Mouse (Mus musculus) hindbrain, embryonic 14.5 days (tissue): ENCODE data around the gene Sec31a. TPM values are rescaled to one million over a fixed set of nuclear protein-coding genes. Genes with fewer than 3 reads are reported as not detected.

ENCODE experiments used
- ATAC-seq: fragments of 200-750 bp; cut with Nextera tagmentation; 2 replicates; pipeline ENCODE4 v1.8.0; 2017; ENCODE audit warnings: moderate number of reproducible peaks, mild to moderate bottlenecking, moderate TSS enrichment, moderate library complexity; ENCODE audit not compliant: low FRiP score
- DNase-seq: peaks from one replicate; pipeline ENCODE4 v3.0.0-alpha.2; 2015; ENCODE audit warnings: low spot score
- H3K27ac ChIP-seq: fragments of 300-500 bp; sonication (generic); 2 replicates; pipeline ENCODE4 v1.5.1; 2014; ENCODE audit warnings: mild to moderate bottlenecking, moderate library complexity
- H3K27me3 ChIP-seq: fragments of 300-500 bp; sonication (generic); 2 replicates; pipeline ENCODE4 v1.6.1; 2014; ENCODE audit warnings: mild to moderate bottlenecking, low read length, mixed read lengths; ENCODE audit not compliant: control insufficient read depth, insufficient read depth
- H3K36me3 ChIP-seq: fragments of 300-500 bp; sonication (generic); replicated peaks from 2 replicates; pipeline ENCODE4 v1.6.1; 2014; ENCODE audit not compliant: control insufficient read depth, insufficient read depth
- H3K4me1 ChIP-seq: fragments of 300-500 bp; sonication (generic); replicated peaks from 2 replicates; pipeline ENCODE4 v1.6.1; 2014; ENCODE audit warnings: antibody characterized with exemption, low read length, mixed read lengths; ENCODE audit not compliant: control insufficient read depth, insufficient read depth
- H3K4me2 ChIP-seq: fragments of 300-500 bp; sonication (generic); replicated peaks from 2 replicates; pipeline ENCODE4 v1.6.1; 2014; ENCODE audit warnings: mild to moderate bottlenecking, moderate library complexity
- H3K4me3 ChIP-seq: fragments of 300-500 bp; sonication (generic); replicated peaks from 2 replicates; pipeline ENCODE4 v1.5.1; 2014; ENCODE audit warnings: mild to moderate bottlenecking, low read length
- H3K9ac ChIP-seq: fragments of 300-500 bp; sonication (generic); 2 replicates; pipeline ENCODE4 v1.6.1; 2014
- H3K9me3 ChIP-seq: fragments of 300-500 bp; sonication (generic); 2 replicates; pipeline ENCODE4 v1.6.1; 2016; ENCODE audit warnings: low read length; ENCODE audit not compliant: control insufficient read depth
- WGBS: fragments of 180-500 bp; shearing (Covaris S2); extraction: QIAGEN DNeasy Blood & Tissue Kit; methylation state at CpG from one replicate; pipeline ENCODE4 v1.1.7; 2014; 5-methylcytosine and 5-hydroxymethylcytosine counted together
- polyA plus RNA-seq: library from polyadenylated mRNA; unstranded; fragments of >200 nt; fragmentation: Nextera tagmentation; extraction: Ambion mirVana; gene quantifications from 2 replicates; pipeline ENCODE4 v1.2.1, GENCODE M21; 2014

Sec31a gene
- 84.8 and 91.0 TPM in 2 replicates for polyA plus RNA-seq

GRCm38 (mm10) chr5:100415761-100416590 is at the start of gene Sec31a:
Gene Sec31a (minus strand): TSS chr5:100416234.
- peak; percentile 96 for ATAC-seq
- Histone ChIP-seq H3K4me2 (peak within 1 kb of the TSS; percentile 86), H3K27me3 (no peaks in the 10 kb centered on the region), H3K9me3 (no peaks in the 10 kb centered on the region), H3K36me3 (peaks cover 38% of the 10 kb centered on the region), H3K4me1 (peaks cover 25% of the 10 kb centered on the region), H3K4me3 (peak within 1 kb of the TSS; percentile 82), H3K9ac (peak within 1 kb of the TSS; percentile 79), H3K27ac (peak within 1 kb of the TSS; percentile 82)
- DNase-seq = peak; percentile 95
- under 1% methylated on average over 65 of the region's 82 CpGs for WGBS

GRCm38 (mm10) chr5:100462374-100462773 is 46.3 kb upstream of the Sec31a start:
- WGBS = 88% methylated on average over 2 of the region's 2 CpGs
- no peak overlapping the region for H3K9ac ChIP-seq
- ATAC-seq = no peak

GRCm38 (mm10) chr5:100461526-100461925 is 45.5 kb upstream of the Sec31a start:
- DNase-seq (no peak), ATAC-seq (no peak)
- Histone ChIP-seq H3K4me1 (no peaks in the 10 kb centered on the region), H3K27ac (no peak overlapping the region), H3K36me3 (peaks cover 19% of the 10 kb centered on the region), H3K4me3 (no peak overlapping the region), H3K27me3 (no peaks in the 10 kb centered on the region), H3K4me2 (no peak overlapping the region), H3K9ac (no peak overlapping the region), H3K9me3 (no peaks in the 10 kb centered on the region)
- WGBS = 94% methylated on average over 9 of the region's 9 CpGs

More at GRCm38 (mm10) chr5:100462374-100462773, 46.3 kb upstream of the Sec31a start:
- peaks cover 19% of the 10 kb centered on the region for H3K36me3 ChIP-seq
- no peak overlapping the region for H3K4me3 ChIP-seq
- no peak overlapping the region for H3K27ac ChIP-seq
- H3K4me1 ChIP-seq = no peaks in the 10 kb centered on the region
- H3K9me3 ChIP-seq = no peaks in the 10 kb centered on the region
- DNase-seq = no peak
- H3K4me2 ChIP-seq = no peak overlapping the region
- no peaks in the 10 kb centered on the region for H3K27me3 ChIP-seq

- DNase-seq (no peak), ATAC-seq (no peak)
- Histone ChIP-seq H3K27ac (no peak overlapping the region), H3K4me1 (no peaks in the 10 kb centered on the region), H3K27me3 (no peaks in the 10 kb centered on the region), H3K9ac (no peak overlapping the region), H3K4me3 (no peak overlapping the region), H3K4me2 (no peak overlapping the region), H3K9me3 (no peaks in the 10 kb centered on the region), H3K36me3 (peaks cover 25% of the 10 kb centered on the region)
- 94% methylated on average over 5 of the region's 5 CpGs for WGBS
These were observed 43.4 kb upstream of the Sec31a start for GRCm38 (mm10) chr5:100459468-100459867.

GRCm38 (mm10) chr5:100451871-100452270 is 35.8 kb upstream of the Sec31a start:
- ATAC-seq = no peak
- 57% methylated on average over 2 of the region's 2 CpGs for WGBS

GRCm38 (mm10) chr5:100438796-100439195 is 22.8 kb upstream of the Sec31a start:
- H3K4me3 ChIP-seq = no peak overlapping the region
- DNase-seq = no peak

More at GRCm38 (mm10) chr5:100451871-100452270, 35.8 kb upstream of the Sec31a start:
- Histone ChIP-seq H3K4me3 (no peak overlapping the region), H3K27ac (no peak overlapping the region), H3K9ac (no peak overlapping the region), H3K4me2 (no peak overlapping the region), H3K4me1 (no peaks in the 10 kb centered on the region), H3K36me3 (peaks cover 43% of the 10 kb centered on the region), H3K27me3 (no peaks in the 10 kb centered on the region), H3K9me3 (no peaks in the 10 kb centered on the region)
- DNase-seq = no peak

GRCm38 (mm10) chr5:100437917-100438316 is 21.9 kb upstream of the Sec31a start:
- Histone ChIP-seq H3K36me3 (no peaks in the 10 kb centered on the region), H3K4me3 (no peak overlapping the region), H3K9me3 (no peaks in the 10 kb centered on the region), H3K27ac (no peak overlapping the region), H3K27me3 (no peaks in the 10 kb centered on the region), H3K4me2 (no peak overlapping the region), H3K9ac (no peak overlapping the region), H3K4me1 (no peaks in the 10 kb centered on the region)
- DNase-seq (no peak), ATAC-seq (no peak)
- WGBS = 96% methylated on average over 5 of the region's 5 CpGs

More at GRCm38 (mm10) chr5:100438796-100439195, 22.8 kb upstream of the Sec31a start:
- no peaks in the 10 kb centered on the region for H3K9me3 ChIP-seq
- peaks cover under 1% of the 10 kb centered on the region; the same call in 1 of the 2 replicates for H3K36me3 ChIP-seq
- no peaks in the 10 kb centered on the region for H3K27me3 ChIP-seq
- no peak for ATAC-seq
- no peak overlapping the region for H3K4me2 ChIP-seq
- WGBS = 97% methylated on average over 14 of the region's 14 CpGs
- no peak overlapping the region for H3K9ac ChIP-seq
- no peaks in the 10 kb centered on the region for H3K4me1 ChIP-seq
- no peak overlapping the region for H3K27ac ChIP-seq

- Histone ChIP-seq H3K9ac (no peak overlapping the region), H3K36me3 (no peaks in the 10 kb centered on the region), H3K4me3 (no peak overlapping the region), H3K27me3 (no peaks in the 10 kb centered on the region), H3K4me2 (no peak overlapping the region), H3K27ac (no peak overlapping the region), H3K4me1 (no peaks in the 10 kb centered on the region), H3K9me3 (no peaks in the 10 kb centered on the region)
- DNase-seq = no peak
- ATAC-seq = no peak
- WGBS = 96% methylated on average over 4 of the region's 4 CpGs
These were observed 21.1 kb upstream of the Sec31a start for GRCm38 (mm10) chr5:100437086-100437485.

- no peak for DNase-seq
- no peaks in the 10 kb centered on the region for H3K9me3 ChIP-seq
- no peak for ATAC-seq
- no peak overlapping the region for H3K27ac ChIP-seq
- WGBS = 84% methylated on average over 2 of the region's 2 CpGs
- no peaks in the 10 kb centered on the region for H3K27me3 ChIP-seq
- H3K9ac ChIP-seq = no peak overlapping the region
- no peak overlapping the region for H3K4me3 ChIP-seq
- H3K4me2 ChIP-seq = peak overlapping the region; percentile 66; the same call in 1 of the 2 replicates
- peaks cover 20% of the 10 kb centered on the region for H3K36me3 ChIP-seq
- peaks cover 33% of the 10 kb centered on the region for H3K4me1 ChIP-seq
These were observed 14.9 kb upstream of the Sec31a start for GRCm38 (mm10) chr5:100430966-100431365.
